ENCODE assay signal across 13 mouse cellular contexts in the genomic region with DNA sequence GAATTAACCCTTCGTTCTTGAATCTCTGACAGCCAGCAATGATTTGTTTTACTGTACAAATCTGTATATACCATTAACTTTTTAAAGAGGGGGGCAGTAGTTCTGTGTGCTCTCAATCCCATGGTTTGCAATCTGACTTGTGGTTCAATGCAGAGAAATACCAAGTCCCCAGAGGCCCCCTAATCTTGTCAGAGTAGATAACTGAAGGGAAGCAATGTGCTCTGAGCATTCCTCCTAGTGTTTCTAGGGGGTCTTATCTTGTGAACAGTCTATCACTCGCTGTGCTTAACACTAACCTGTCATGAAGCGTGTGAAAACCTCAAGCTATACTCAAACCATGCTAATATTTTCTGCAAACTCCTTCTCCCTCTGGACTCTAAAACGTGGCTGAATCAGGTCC.
"Had no signal": no experiment of that assay in that cellular context is flagged by ENCODE, and none has a peak within 500 bp of the region (broad histone marks: within the 10 kb centered on the region; RNA-seq: fewer than 3 reads in every experiment).

No protein-coding gene starts in this region.

- DNase-seq: kidney, postnatal 25 days; lung, adult 2 months; lung, postnatal 36 days; right cerebral cortex, postnatal 14 days; thymus, adult 2 months; thymus, postnatal 25 days had no signal

- H3K4me1 ChIP-seq: liver, embryonic 15.5 days; stomach, embryonic 15.5 days had no signal

- H3K27me3 ChIP-seq: liver, embryonic 15.5 days; stomach, embryonic 15.5 days had no signal

- H3K4me3 ChIP-seq: left cerebral cortex, adult 2 months; limb, embryonic 10.5 days; liver, embryonic 15.5 days; midbrain, embryonic 12.5 days; stomach, embryonic 15.5 days had no signal

- H3K9ac ChIP-seq: liver, embryonic 15.5 days; midbrain, embryonic 12.5 days; stomach, embryonic 15.5 days had no signal

- H3K27ac ChIP-seq: left cerebral cortex, adult 2 months; limb, embryonic 10.5 days; liver, embryonic 15.5 days; midbrain, embryonic 12.5 days; stomach, embryonic 15.5 days had no signal

- H3K36me3 ChIP-seq: limb, embryonic 10.5 days; liver, embryonic 15.5 days; midbrain, embryonic 12.5 days; stomach, embryonic 15.5 days had no signal

- ATAC-seq: lung, postnatal 0 days had no signal

- H3K4me2 ChIP-seq: liver, embryonic 11.5 days; liver, embryonic 15.5 days; midbrain, embryonic 12.5 days; stomach, embryonic 15.5 days had no signal

- H3K9me3 ChIP-seq: limb, embryonic 10.5 days; liver, embryonic 15.5 days; midbrain, embryonic 12.5 days; stomach, embryonic 15.5 days had no signal
